Mouse (Mus musculus) cerebellum, adult 9-10 months (tissue): ENCODE results near the gene Hoxd9.

Experiments
- DNase-seq: peaks from one replicate; pipeline ENCODE4 v3.0.0; 2022

Gene Hoxd9

GRCm38 (mm10) chr2:74699053-74699430, 1.5 kb downstream of the Hoxd9 start:
- DNase-seq = no peak

- DNase-seq = no peak
These were observed 2.4 kb downstream of the Hoxd9 start for GRCm38 (mm10) chr2:74699664-74700545.

GRCm38 (mm10) chr2:74700546-74701112, 3.1 kb downstream of the Hoxd9 start:
- DNase-seq = no peak

- peak; percentile 45 for DNase-seq
These were observed 4.7 kb downstream of the Hoxd9 start for GRCm38 (mm10) chr2:74701949-74702819.

GRCm38 (mm10) chr2:74702820-74703219, 5.3 kb downstream of the Hoxd9 start:
- no peak for DNase-seq

GRCm38 (mm10) chr2:74703317-74703716, 5.8 kb downstream of the Hoxd9 start:
- no peak for DNase-seq

- no peak for DNase-seq
These were observed 6.3 kb downstream of the Hoxd9 start for GRCm38 (mm10) chr2:74703720-74704392.

- no peak for DNase-seq
These were observed 7.0 kb downstream of the Hoxd9 start, which contains the start of gene Hoxd8 for GRCm38 (mm10) chr2:74704393-74704998. Hoxd8 (plus strand) TSS chr2:74704615.

- DNase-seq = no peak
These were observed 7.5 kb downstream of the Hoxd9 start for GRCm38 (mm10) chr2:74704999-74705466.

GRCm38 (mm10) chr2:74705467-74706089, 8.1 kb downstream of the Hoxd9 start:
- DNase-seq = no peak

- no peak for DNase-seq
These were observed 8.9 kb downstream of the Hoxd9 start for GRCm38 (mm10) chr2:74706393-74706960.

- DNase-seq = no peak
These were observed 10.1 kb downstream of the Hoxd9 start for GRCm38 (mm10) chr2:74707599-74707998.

GRCm38 (mm10) chr2:74708676-74709075, 11.1 kb downstream of the Hoxd9 start:
- DNase-seq = no peak

GRCm38 (mm10) chr2:74709465-74710419, 12.2 kb downstream of the Hoxd9 start:
- DNase-seq = no peak

- DNase-seq = no peak
These were observed 13.5 kb downstream of the Hoxd9 start for GRCm38 (mm10) chr2:74710929-74711543.

GRCm38 (mm10) chr2:74711721-74712621, 14.4 kb downstream of the Hoxd9 start, which contains the start of the genes Hoxd3 and Hoxd4:
Hoxd3 (plus strand) TSS chr2:74711927.
Hoxd4 (plus strand) TSS chr2:74711929.
- no peak for DNase-seq

- no peak for DNase-seq
These were observed 16.0 kb downstream of the Hoxd9 start for GRCm38 (mm10) chr2:74713239-74714150.
